Mouse (Mus musculus): Measurements from ENCODE around the gene Dnase1l2.
A peak's percentile ranks its signal among the peaks of the same experiment; 100 is the strongest.

Dnase1l2 gene

DNA sequence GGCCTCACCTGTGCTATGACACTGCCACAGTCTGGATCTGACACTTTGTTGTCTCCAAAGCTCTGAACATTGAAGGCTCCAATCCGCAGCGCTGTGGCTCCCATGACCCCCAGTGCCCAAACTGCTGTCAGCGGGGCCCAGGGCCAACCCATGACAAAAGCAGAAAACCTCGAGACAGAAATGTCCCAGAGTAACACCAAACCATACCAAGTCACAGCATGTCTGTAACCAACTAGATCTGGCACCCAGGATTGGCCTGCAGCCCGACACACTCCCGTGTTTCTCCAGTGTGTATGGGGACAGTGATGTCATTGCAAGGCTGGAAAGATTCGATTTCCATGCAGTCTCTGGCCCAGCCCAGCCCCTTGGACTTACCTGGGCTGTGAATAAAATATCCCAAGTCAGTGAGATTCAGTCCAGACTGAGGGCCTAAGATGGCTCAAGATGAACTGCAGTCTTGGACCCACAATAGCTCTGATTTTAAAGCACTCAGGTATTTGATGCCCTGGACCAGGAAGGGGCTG, at the start of gene Dnase1l2:
TSS of gene Dnase1l2 (minus strand) at position 474 of the 524 bp plus-strand sequence.
- DNase-seq (ENCODE audit: low read depth, low spot score), result peak; percentile 42

DNA sequence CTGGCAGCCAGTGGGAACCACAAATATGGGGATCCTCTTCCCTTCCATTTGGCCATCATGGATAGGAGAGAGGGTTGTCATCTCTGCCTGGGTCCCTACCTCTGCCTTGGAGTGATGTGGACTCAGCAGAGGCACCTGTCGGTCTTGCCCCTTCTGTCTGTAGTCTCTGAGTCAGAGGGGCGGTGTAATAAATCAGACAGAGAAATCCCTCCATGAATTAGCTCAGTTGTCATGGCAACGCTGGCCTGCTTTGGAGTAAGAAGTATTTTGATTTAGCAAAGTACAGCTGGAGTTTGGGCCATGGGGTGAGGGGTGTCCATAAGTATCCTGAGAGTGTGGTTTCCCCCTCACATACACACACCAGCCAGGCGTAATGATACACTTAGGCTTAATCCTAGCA, 47.5 kb upstream of the Dnase1l2 start:
- DNase-seq (ENCODE audit: low read depth, low spot score), result peak; percentile 81

DNA sequence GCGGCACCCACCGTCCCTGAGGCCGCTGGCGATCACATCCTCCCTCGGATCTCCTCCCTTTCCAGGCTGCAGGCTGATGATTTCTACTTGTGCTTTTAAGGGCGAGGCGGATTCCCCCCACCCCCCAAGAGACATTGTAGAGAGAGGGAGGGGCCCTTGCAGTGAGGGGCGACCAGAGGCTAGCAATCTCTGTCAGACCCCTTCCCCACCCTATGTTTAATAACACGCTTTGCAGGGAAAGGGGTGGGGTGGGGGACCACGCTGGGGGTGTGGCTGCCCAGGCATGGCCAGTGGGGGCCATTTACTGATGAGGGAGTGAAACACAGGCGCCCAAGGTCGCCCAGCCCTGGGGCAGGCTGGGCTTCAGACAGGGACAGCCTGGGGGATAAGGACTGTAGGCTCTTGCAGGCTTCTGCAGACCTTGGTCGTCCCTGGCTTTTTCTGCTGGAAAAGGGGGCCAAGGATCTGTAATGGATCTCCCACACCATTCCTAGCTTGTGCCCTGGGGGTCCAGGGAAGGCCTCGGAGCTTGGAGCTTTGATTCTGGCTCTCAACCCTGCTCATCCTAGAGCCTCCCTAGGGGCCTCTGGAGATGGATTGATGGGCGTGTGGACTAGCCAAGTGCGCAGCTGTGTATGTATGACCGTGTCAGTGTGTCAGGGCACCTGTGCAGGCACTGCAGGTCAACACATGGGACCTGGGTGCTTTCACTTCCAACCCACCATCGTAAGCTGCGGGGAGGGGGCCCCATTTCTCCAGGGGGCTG, 46.5 kb upstream of the Dnase1l2 start:
- DNase-seq (ENCODE audit: low read depth, low spot score), result no peak

DNA sequence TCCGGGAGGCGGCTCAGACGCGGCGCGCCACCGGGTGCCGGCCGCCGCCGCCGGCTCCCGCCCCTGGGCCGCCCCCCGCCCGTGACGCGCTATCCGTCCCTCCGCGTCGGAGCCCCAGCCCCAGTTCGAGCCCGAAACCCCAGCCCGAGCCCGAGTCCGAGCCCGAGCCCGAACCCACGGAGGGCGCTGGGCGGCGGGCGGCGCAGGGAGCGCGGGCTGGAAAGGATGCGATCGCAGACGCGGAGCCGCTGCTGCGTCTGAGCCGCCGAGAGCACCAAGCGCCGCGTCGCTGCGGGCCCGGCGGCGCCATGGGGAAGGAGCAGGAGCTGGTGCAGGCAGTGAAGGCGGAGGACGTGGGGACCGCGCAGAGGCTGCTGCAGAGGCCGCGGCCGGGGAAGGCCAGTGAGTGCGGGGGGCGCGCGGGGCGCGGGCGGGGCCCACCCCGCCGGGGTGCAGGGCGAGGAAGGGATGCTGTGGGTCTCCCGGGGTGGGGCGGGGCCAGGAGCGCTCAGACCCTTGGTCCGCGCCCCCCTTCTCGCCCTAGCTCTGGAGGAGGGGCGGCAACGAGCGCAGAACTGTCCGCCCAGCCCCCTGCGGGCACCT, 45.9 kb upstream of the Dnase1l2 start:
- peak; percentile 69 for DNase-seq (ENCODE audit: low read depth, low spot score)

DNA sequence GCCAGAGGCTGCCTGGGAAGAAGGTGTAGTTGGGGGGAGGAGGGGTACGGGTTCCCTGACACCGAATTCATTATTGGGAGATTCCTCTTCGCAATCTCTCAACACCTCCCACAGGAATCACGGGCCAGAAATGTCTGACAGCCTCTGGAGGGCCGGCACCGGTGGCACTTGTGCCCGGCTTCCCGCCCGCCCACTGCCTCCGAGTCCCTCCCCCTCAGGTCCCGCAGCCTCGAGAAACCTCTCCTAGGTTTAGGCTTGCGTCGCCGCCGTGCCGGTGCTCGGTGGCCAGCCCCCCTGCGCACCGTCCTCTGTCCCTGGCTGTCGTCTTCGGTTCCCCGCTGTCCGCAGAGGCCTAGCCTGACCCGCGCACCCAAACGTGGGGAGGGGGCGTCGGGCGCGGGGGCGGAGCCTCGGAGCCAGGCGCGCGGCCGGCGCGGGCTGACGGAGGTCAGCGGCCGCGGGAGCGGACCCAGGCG, 45.3 kb upstream of the Dnase1l2 start, which contains the start of gene Caskin1:
TSS of gene Caskin1 (plus strand) at position 416 of the 476 bp plus-strand sequence.
- peak; percentile 88 for DNase-seq (ENCODE audit: low read depth, low spot score)

DNA sequence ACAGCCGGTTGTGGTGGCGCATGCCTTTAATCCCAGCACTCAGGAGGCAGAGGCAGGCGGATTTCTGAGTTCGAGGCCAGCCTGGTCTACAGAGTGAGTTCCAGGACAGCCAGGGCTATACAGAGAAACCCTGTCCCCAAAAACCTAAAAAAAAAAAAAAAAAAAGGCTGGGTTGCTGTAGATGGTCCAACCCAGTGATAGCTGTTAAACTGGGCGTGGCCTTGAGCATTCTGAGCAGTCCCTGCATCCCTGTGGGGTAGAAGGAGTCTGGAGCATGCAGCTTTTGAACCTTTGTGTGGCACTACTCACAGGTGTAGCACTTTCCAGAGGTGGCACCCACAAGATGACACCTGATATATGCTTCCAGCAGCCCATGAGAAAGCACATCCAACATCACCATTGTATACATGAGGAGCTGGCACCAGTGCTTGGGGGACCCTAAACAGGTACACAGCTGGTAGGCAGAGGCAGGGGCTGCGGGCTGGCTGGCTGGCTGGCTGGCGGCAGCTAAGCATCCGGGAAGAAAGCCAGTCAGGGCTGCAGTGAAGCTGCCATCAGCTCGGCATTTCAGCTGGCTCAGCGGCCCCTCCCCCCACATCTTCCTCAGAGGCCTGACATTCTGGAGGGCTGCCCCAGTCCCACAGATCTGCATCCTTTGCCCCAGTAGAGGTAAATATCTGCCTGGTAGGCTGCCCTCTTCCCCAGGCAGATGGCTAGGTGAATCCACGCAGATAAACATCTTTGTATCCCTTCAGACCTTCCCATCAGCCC, 42.4 kb upstream of the Dnase1l2 start:
- DNase-seq (ENCODE audit: low read depth, low spot score), result peak; percentile 68

DNA sequence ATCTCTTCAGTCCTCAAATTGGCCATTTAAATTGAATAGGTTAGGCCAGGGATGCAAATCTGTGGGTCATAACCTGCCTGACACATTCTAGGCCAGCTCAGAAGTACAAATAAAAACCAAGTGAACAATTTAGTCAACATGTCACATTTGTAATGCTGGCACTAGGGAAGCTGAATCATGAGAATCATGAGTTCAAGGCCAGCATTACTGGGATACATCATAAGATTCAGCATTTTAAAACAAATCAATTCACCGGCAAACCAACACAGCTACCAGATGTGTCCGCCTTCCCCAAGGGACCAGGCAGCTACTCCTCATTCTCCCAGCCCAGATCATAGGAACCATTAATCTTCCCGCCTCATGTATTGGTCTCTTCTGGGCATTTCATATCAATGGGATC, 40.6 kb upstream of the Dnase1l2 start:
- DNase-seq (ENCODE audit: low read depth, low spot score), result no peak

DNA sequence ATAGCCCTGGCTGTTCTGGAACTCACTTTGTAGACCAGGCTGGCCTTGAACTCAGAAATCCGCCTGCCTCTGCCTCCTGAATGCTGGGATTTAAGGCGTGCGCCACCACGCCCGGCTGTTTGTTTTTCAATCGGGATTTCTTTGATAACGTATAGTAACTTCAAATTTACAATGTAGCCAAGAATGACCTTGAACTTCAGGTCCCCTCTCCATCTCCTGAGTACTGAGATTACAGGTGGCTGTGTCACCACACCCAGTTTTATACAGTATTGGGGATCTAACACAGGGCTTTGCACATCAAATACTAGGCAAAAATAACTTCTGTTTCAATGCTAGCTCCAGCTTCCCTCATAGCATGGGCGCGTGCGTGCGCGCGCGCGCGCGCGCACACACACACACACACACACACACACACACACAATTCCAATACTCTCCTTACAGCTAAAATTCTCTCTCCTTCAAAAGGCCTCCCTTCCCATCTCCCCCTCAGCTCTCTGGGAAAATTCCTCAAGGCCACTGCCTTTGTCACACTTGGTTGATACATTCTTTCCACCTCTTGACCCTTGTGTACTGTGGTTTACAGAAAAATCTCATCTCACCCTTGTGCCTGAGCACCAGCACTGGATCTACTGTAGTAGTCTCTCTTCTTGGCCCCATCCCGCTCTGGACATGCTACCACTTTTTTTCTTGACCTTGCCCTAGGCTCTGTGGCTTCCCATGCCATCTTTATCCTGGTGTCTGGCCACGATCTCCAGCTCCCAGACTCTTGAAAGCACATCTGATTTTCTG, 38.3 kb upstream of the Dnase1l2 start:
- no peak for DNase-seq (ENCODE audit: low read depth, low spot score)

DNA sequence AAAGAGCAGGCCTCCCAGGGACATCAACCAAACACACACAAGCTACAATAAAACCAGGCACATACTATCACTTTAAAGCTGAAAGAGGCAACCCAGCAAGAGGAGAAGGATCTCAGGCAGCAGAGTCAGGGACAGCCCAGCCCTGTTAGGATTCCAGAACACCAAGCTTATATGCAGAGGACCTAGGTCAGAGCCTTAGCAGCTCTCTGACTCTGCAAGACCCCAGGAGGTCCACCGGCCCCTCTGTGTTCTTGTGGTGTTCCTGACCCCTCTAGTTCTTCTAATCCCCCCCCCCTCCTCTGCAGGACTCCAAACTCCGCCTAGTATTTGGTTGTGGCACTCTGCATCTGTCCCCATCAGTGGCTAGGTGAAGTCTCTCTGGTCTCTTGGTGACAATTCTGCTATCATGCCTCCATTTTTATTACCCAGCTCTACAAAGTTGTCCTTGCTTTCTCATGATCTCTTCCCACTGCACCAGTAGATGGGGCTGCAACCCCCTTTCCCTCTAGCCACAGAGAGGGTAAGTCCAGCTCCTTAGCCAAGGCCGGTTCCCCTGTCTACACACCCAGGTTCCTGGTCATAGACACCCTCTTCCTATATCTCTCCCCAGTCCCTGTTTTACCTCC, 37.4 kb upstream of the Dnase1l2 start:
- DNase-seq (ENCODE audit: low read depth, low spot score), result no peak

DNA sequence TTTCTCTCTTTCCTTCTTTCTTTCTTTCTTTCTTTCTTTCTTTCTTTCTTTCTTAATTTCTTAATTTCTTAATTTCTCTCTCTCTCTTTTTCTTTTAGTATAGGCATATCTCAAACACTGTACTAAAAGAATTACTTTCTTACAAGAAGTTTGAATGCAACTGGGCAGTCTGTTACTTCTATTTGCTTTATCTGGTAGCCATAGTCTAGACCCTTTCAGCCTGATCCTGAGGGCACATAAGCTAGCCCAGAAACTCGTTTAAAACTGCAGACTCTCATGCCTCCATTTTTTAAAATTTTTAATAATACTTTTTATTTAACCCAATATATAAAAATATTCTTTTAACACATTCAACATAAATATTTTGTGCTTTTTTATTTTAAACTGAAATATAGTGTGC, 36.5 kb upstream of the Dnase1l2 start:
- no peak for DNase-seq (ENCODE audit: low read depth, low spot score)

DNA sequence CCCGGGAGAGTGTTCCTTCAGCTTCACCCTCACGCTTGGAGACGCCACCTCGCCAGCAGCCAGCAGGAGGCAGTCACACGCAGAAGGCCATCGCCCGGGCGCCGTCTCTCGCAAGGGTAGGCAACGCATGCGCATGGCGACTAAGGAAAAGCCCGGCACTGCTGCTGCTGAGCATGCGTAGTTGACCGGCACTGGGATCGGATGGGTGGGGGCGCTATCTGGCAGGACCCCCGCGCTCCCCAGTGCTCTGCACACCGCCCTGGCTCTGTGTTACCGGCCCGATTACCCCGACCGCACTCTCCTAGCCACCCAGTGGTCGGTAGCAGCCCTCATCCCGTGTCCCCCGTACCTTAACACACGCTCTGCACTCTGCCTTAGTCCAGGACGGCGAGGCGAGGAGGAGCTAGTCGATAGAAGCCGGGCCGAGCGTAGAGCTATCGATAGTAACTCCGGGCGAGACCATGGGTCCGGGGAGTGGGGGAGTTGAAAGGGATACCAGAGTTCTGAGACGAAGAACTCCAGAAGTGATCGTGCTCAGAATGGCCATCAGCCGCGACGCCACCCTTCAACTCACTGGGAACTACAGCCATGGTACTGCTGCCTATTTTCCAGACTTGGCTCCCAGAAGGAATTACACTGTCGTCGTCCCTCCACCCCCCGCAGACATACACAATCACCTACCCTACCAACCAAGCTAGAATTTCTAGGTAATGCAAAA, 35.9 kb upstream of the Dnase1l2 start, which contains the start of gene Mlst8:
TSS of gene Mlst8 (minus strand) at position 416 of the 718 bp plus-strand sequence.
- DNase-seq (ENCODE audit: low read depth, low spot score), result peak; percentile 98

DNA sequence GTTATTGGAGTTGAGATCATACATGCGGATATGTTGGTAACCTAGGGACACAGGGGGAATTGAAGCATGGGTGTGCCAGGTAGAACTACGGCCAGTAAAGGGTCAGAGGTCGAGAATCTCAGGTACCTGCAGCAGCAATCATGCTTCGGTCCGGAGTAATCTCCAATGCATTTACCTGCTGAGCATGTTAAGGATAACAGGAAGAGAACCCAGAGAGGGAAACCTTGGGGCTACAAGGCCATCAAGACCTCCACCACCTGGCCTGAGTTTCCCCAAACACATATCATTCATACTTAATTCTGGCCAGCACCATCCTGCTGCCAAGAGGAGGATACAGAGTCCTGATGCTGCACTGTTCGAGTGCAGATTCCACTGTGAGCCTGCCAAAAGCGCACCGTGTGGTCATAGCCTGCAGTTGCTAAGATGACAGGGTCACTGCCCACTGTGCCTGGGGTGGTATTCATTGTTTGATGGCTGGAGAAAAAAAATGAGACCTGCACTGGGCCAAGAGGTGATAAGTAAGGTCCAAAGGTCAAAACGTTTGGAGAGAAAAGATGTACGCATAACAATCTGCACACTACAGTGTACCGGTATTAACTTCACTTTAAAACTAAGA, 35.2 kb upstream of the Dnase1l2 start:
- peak; percentile 48 for DNase-seq (ENCODE audit: low read depth, low spot score)

DNA sequence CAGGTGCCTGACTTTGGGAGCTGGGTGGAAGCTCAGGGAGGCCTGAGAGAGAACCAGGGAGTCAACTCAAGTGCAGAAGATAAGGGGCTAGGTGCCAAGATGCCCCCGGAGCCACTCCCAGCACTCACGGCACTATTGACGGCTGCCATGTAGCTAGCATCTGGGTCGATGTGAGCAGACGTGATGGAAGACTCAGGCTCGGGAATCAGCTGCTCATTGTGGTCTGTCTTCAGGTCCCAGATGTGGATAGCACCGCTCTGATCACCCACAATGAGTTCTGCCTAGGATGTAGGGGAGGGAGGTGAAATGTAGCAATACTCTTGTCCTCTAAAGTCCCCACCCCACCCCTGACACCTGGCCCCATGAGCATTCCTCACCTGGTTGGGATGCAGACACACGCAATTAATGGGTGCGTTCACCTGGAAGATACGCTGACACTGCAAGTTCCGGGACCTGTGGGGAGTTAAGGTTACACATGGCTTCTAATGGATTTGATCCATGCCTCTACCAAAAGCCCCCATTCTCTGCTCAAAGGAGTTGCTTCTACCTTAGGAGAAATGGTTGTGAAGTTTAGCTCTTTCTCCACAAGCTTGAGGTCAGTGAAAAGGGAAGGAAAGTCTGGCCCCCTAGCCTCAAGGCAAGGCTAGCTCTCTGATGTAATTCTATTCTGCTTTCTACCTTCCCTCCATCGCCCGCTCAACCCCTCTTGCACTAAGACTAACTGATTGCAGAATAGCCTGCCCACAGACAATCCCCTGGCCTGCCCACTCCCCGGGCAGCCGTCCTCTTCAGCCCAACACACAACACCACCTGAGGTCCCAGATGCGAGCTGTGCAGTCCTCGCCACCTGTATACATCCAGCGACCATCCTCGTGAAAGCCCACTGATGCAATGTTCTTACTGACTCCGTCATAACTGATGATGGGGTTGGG, 34.4 kb upstream of the Dnase1l2 start:
- DNase-seq (ENCODE audit: low read depth, low spot score), result no peak

DNA sequence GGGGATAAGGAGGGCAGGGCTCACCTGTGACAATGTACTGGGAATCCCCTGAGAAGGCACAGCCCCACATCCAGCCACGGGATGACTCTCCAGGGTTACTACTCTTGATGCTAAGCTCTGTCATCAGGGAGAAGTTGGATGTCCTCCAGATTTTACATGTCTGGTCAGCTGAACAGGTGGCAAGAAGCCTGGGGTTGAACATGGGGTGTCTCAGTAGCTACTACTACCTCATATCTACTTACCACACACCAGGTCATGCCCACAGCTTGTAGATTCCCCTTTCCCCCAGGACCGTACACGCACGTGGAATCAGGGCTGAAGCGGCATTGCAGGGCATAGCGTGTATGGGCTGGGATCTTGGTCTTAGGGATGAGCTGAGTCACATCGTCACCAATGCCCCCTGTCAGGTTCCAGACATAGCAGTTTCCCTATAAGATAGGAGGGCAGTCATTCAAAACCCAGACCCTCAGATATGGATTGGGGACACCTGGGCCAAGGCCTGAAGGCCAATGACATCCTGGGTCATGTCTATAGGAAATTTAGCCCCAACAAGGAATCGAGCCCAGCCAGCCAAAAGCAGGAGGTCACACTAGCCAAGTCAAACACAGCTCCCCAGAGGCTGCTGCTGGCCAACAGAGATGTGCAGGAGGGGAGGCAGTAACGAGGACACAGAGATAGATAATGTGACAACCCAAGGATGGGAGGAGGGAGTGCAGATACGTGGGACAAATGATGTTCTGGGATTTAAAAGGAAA, 33.3 kb upstream of the Dnase1l2 start:
- no peak for DNase-seq (ENCODE audit: low read depth, low spot score)

DNA sequence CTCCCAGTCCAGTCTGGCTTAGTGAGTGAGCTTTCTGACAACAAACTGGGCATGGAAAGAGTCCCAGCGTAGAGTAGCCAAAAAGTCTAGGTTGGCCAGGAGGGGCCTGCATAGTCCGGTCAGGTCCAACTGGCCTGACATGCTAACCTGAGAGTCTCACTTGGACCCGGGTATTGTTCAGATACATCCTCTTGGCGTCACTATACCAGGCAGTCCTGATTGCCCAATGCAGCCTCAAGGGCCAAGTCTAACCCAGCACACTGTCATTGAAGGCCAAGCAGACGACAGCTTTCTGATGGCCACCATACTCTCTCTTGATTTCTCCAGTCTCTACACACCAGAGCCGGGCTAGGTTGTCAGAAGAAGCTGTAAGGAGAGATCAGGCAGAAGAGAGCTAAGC, 32.7 kb upstream of the Dnase1l2 start:
- DNase-seq (ENCODE audit: low read depth, low spot score), result no peak

DNA sequence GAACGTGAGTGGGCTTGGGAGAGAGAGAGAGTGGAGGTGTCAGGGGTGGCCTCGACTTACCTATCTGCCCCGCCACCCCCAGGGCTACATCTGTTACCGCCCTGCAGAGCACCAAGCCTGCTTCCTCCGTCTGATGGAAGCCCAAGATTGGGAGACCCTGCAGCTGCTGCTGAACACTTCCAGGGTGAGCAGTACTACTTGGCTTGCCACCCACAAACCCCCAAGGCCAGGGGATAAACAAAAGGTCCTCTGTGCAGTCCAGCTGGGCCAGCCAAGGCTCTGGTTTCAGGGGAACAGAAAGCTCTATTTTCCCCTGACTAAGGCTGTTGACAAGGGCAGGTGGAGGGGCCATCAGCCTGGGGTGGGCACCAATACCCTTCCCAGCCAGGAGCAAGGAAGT, 31.7 kb upstream of the Dnase1l2 start:
- peak; percentile 85 for DNase-seq (ENCODE audit: low read depth, low spot score)

DNA sequence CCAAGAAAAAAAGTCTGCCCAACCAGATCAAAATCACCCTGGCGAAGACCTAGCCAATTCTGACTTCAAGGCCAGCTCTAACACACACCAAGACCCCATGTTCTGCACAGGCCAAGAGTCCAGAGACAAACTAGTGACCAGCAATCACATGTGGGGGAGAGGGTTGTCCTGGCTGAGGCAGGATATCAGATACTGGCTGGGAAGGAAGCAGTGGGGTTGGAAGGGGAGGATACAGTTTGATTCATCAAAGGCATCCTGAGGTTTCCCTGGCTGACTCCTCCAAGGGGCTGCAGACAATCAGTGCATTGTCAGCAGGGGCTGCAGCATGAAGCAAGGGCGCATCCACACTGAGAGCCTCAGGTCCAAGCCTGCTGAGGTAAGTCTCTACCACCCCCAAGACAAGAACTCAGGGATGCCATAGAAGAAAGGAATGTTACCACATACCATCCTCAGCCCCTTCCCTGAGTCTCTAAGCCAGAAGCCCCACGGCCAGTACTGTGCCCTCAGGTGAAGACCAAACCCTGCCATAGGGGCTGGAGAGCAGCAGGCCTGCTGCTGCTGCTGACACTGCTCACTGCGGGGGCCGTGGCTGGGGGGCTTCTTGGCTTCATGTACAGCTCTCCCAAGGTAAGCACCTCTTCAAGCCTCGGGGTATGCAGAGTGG, 30.8 kb upstream of the Dnase1l2 start, which contains the start of gene Bricd5:
TSS of gene Bricd5 (plus strand) at position 273 of the 664 bp plus-strand sequence.
- DNase-seq (ENCODE audit: low read depth, low spot score), result no peak
